Mouse (Mus musculus): ENCODE measurements around the gene Dcaf5.

GRCm38 (mm10) chr12:80399147-80399546, 37.3 kb downstream of the Dcaf5 start:
- TF ChIP-seq POLR2A (IDR thresholded peaks at IDR 0.05; ENCODE audit: low read depth, low read length) (no peak), CTCF (conservative IDR thresholded peaks at IDR 0.05; ENCODE audit: insufficient read depth, insufficient read length, low read depth, low read length) (no peak)

Measured in kidney, adult 2 months (tissue).